Mouse (Mus musculus): ENCODE results near the gene Ap3s2.

GRCm38 (mm10) chr7:79846342-79846741 is 74.1 kb downstream of the Ap3s2 start:
- TF ChIP-seq CTCF (IDR thresholded peaks at IDR 0.05 in 2 of 3, conservative IDR thresholded peaks at IDR 0.05 in 1 of 3; ENCODE audit: control insufficient read depth in 1 of 3, insufficient read depth in 1 of 3, low read depth in 2 of 3, low read length in 3 of 3, poor library complexity in 1 of 3, severe bottlenecking in 1 of 3): no peak
- no peak for TF ChIP-seq ZC3H11A (IDR thresholded peaks at IDR 0.05; ENCODE audit: low read depth, low read length)
- no peak for TF ChIP-seq JUND (IDR thresholded peaks at IDR 0.05; ENCODE audit: low read depth, low read length)
- no peak for TF ChIP-seq MEF2A (IDR thresholded peaks at IDR 0.05; ENCODE audit: extremely low read depth, insufficient replicate concordance, low read depth, low read length, poor library complexity, severe bottlenecking)
- no peak for TF ChIP-seq POLR2A (IDR thresholded peaks at IDR 0.05; ENCODE audit: control insufficient read depth in 1 of 2, insufficient read depth in 1 of 2, low read depth in 1 of 2, low read length in 2 of 2, poor library complexity in 1 of 2)
- TF ChIP-seq MYC (IDR thresholded peaks at IDR 0.05; ENCODE audit: low read depth, low read length): no peak
- no peak for TF ChIP-seq MAX (IDR thresholded peaks at IDR 0.05; ENCODE audit: low read length)
- no peak for TF ChIP-seq ZNF384 (IDR thresholded peaks at IDR 0.05; ENCODE audit: low read depth, low read length)
- no peak for TF ChIP-seq GABPA (IDR thresholded peaks at IDR 0.05; ENCODE audit: low read depth, low read length)
- no peak for TF ChIP-seq ZMIZ1 (IDR thresholded peaks at IDR 0.05; ENCODE audit: low read depth, low read length)
- no peak for TF ChIP-seq HCFC1 (IDR thresholded peaks at IDR 0.05; ENCODE audit: low read depth, low read length)
- TF ChIP-seq CHD2 (IDR thresholded peaks at IDR 0.05; ENCODE audit: low read length): no peak
- no peak for TF ChIP-seq KAT2A (conservative IDR thresholded peaks at IDR 0.05; ENCODE audit: low read depth, low read length)
- no peak for TF ChIP-seq UBTF (IDR thresholded peaks at IDR 0.05; ENCODE audit: borderline replicate concordance, insufficient read depth, low read depth, low read length)

Data from MEL (cell line).